Mouse (Mus musculus) hindbrain, embryonic 16.5 days (tissue): Measurements from ENCODE around the gene Sema7a. TPM values are rescaled to one million over a fixed set of nuclear protein-coding genes. Genes with fewer than 3 reads are reported as not detected.
A peak's percentile ranks its signal among the peaks of the same experiment; 100 is the strongest.

Experiments used
- ATAC-seq: fragments of 200-750 bp; cut with Nextera tagmentation; 2 replicates; pipeline ENCODE4 v1.8.0; 2017; ENCODE audit warnings: moderate TSS enrichment, moderate library complexity
- H3K27ac ChIP-seq: fragments of 300-500 bp; sonication (generic); 2 replicates; pipeline ENCODE4 v1.5.1; 2014; ENCODE audit warnings: low read depth, mild to moderate bottlenecking, control low read depth, low read length, moderate library complexity
- H3K27me3 ChIP-seq: fragments of 300-500 bp; sonication (generic); replicated peaks from 2 replicates; pipeline ENCODE4 v1.6.1; 2014; ENCODE audit warnings: low read length; ENCODE audit not compliant: control insufficient read depth, insufficient read depth
- H3K36me3 ChIP-seq: fragments of 300-500 bp; sonication (generic); 2 replicates; pipeline ENCODE4 v1.6.1; 2014; ENCODE audit warnings: mild to moderate bottlenecking, low read length, moderate library complexity, mixed read lengths; ENCODE audit not compliant: control insufficient read depth, insufficient read depth
- H3K4me1 ChIP-seq: fragments of 300-500 bp; sonication (generic); 2 replicates; pipeline ENCODE4 v1.6.1; 2014; ENCODE audit warnings: low read depth, low read length; ENCODE audit not compliant: control insufficient read depth, insufficient read depth
- H3K4me2 ChIP-seq: fragments of 300-500 bp; sonication (generic); 2 replicates; pipeline ENCODE4 v1.6.1; 2014; ENCODE audit warnings: mild to moderate bottlenecking, low read length, control low read depth, moderate library complexity
- H3K4me3 ChIP-seq: fragments of 300-500 bp; sonication (generic); 2 replicates; pipeline ENCODE4 v1.5.1; 2014; ENCODE audit warnings: mild to moderate bottlenecking, low read length, control low read depth, moderate library complexity
- H3K9ac ChIP-seq: fragments of 300-500 bp; sonication (generic); 2 replicates; pipeline ENCODE4 v1.6.1; 2014; ENCODE audit warnings: low read depth, mild to moderate bottlenecking, control low read depth, low read length, moderate library complexity
- H3K9me3 ChIP-seq: fragments of 300-500 bp; sonication (generic); 2 replicates; pipeline ENCODE4 v1.6.1; 2014; ENCODE audit warnings: mild to moderate bottlenecking, low read length, moderate library complexity; ENCODE audit not compliant: control insufficient read depth
- WGBS: fragments of 180-500 bp; shearing (Covaris S2); extraction: QIAGEN DNeasy Blood & Tissue Kit; methylation state at CpG from one replicate; pipeline ENCODE4 v1.1.7; 2014; 5-methylcytosine and 5-hydroxymethylcytosine counted together
- polyA plus RNA-seq: library from polyadenylated mRNA; unstranded; fragments of >200 nt; fragmentation: Nextera tagmentation; extraction: Ambion mirVana; gene quantifications from 2 replicates; pipeline ENCODE4 v1.2.1, GENCODE M21; 2015

The Sema7a gene
- polyA plus RNA-seq, 1 experiment from 2014 or later, result 2.9 TPM

DNA sequence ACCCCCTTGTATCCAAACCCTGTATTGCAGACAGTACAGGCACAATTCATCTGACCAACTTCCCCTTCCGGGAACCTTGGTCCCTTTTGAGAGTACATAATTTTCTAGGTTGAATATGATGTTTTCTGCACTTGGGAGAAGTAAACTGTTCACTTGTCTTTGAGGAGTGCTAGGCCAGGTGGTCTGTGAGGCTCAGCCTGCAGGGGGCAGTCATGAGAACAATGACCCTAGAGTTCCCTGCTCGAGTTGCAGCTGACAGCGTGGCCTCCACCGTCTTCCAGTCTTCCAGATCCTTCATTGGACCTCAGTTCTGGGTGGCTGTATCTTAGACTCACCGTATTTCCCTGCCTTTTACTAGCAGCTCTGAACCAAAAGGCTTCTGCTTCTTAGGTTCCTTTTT, 4.7 kb downstream of the Sema7a start:
- 0 out of 2 replicates have a peak overlapping the region, but pooled peaks have one; percentile 2 for H3K4me2 ChIP-seq
- WGBS, result 23% methylated on average over 5 of the region's 5 CpGs
- peaks cover 32% of the 10 kb centered on the region for H3K4me1 ChIP-seq
- H3K27ac ChIP-seq, result no peak overlapping the region
- H3K9me3 ChIP-seq, result no peaks in the 10 kb centered on the region
- no peaks in the 10 kb centered on the region for H3K27me3 ChIP-seq
- H3K9ac ChIP-seq, result no peak overlapping the region
- ATAC-seq, result no peak
- no peaks in the 10 kb centered on the region for H3K36me3 ChIP-seq
- no peak overlapping the region for H3K4me3 ChIP-seq

- Histone ChIP-seq H3K27ac (no peak overlapping the region), H3K9ac (no peak overlapping the region), H3K36me3 (no peaks in the 10 kb centered on the region), H3K4me3 (no peak overlapping the region), H3K9me3 (no peaks in the 10 kb centered on the region), H3K4me1 (peaks cover 43% of the 10 kb centered on the region), H3K27me3 (no peaks in the 10 kb centered on the region), H3K4me2 (no peak overlapping the region)
- ATAC-seq, result no peak
- WGBS, result 69% methylated on average over 8 of the region's 8 CpGs
Measured at GRCm38 (mm10) chr9:57945771-57946616, 6.1 kb downstream of the Sema7a start.

DNA sequence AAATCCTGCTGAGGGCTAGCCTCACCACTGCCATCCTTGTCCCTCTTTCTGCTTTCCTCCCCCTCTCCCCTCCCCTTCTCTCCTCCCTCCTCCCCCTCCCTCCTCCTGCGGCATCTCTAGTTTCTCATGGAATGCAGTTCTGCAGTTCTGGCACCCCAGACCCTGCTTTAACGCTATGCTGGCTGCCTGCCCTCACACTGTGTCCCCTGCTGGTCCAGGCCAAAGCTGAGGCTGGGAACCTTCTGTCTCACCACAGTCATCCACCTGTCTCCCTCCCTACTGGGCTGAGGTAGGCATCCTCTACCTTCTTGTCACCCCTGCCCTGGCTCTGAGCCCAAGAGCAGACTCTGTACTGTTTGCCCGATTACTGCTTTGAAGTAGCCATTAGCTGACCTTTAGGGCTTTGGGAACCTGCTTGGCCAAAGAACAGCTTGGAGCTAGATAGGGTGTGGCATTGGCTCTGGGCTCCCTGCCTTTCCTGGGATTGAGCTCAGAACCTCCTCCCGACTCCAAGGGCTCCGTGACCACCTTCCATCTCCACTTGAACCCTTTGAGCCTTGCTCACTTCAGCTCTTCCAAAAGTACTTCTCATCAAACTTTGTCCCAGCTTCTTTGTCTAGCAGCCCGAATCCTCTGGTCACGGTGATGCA, 7.6 kb downstream of the Sema7a start:
- Histone ChIP-seq H3K27me3 (no peaks in the 10 kb centered on the region), H3K9me3 (no peaks in the 10 kb centered on the region), H3K27ac (no peak overlapping the region), H3K9ac (no peak overlapping the region), H3K36me3 (no peaks in the 10 kb centered on the region), H3K4me2 (no peak overlapping the region), H3K4me1 (peaks cover 37% of the 10 kb centered on the region), H3K4me3 (no peak overlapping the region)
- WGBS, result 59% methylated on average over 7 of the region's 7 CpGs
- no peak for ATAC-seq

- Histone ChIP-seq H3K9ac (no peak overlapping the region), H3K4me2 (no peak overlapping the region), H3K36me3 (no peaks in the 10 kb centered on the region), H3K4me1 (peaks cover 37% of the 10 kb centered on the region), H3K9me3 (no peaks in the 10 kb centered on the region), H3K27me3 (no peaks in the 10 kb centered on the region), H3K27ac (no peak overlapping the region), H3K4me3 (no peak overlapping the region)
- WGBS, result 79% methylated on average over 7 of the region's 7 CpGs
- ATAC-seq, result no peak
Measured at GRCm38 (mm10) chr9:57948333-57948931, 8.5 kb downstream of the Sema7a start.

DNA sequence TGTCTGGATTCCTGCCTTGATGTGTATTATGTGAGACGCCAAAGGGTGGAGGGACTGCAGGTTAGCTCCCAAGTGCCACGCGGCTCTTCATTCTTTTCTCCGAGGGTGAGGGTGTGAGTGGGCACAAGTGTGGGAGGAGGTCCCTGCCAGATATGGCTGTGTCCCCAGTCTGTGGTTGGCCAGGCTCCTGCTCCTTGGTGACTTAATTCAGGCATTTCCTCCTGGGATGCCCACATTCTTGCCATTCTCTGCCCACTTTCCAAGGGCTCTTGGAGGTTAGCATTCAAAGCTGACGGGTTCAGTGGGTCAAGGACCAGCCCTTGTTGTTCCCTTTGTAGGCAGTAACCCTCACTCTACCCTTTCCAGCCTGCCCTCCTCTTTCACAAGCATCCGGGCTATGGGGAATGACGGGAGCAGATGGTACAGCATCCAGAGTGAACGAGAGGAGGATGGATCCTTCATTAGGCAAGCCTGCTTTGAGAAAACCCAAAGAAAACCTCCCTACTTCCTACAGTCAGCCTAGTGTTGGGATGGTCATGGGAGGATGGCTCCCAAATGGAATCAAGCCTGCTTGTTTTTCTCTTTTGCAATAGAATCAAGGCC, 9.3 kb downstream of the Sema7a start:
- Histone ChIP-seq H3K36me3 (no peaks in the 10 kb centered on the region), H3K9me3 (no peaks in the 10 kb centered on the region), H3K4me2 (no peak overlapping the region), H3K9ac (no peak overlapping the region), H3K27ac (no peak overlapping the region), H3K4me1 (peaks cover 37% of the 10 kb centered on the region), H3K27me3 (no peaks in the 10 kb centered on the region), H3K4me3 (no peak overlapping the region)
- 72% methylated on average over 8 of the region's 8 CpGs for WGBS
- no peak for ATAC-seq

- no peaks in the 10 kb centered on the region for H3K27me3 ChIP-seq
- H3K36me3 ChIP-seq, result peaks cover under 1% of the 10 kb centered on the region; the same call in 1 of the 2 replicates
- H3K4me3 ChIP-seq, result no peak overlapping the region
- no peak for ATAC-seq
- H3K27ac ChIP-seq, result no peak overlapping the region
- H3K9me3 ChIP-seq, result no peaks in the 10 kb centered on the region
- H3K4me1 ChIP-seq, result peaks cover 37% of the 10 kb centered on the region
- 47% methylated on average over 8 of the region's 8 CpGs for WGBS
- H3K4me2 ChIP-seq, result peak overlapping the region; percentile 10; the same call in 1 of the 2 replicates
- H3K9ac ChIP-seq, result 0 out of 2 replicates have a peak overlapping the region, but pooled peaks have one; percentile 32
Measured at GRCm38 (mm10) chr9:57949879-57950278, 10.0 kb downstream of the Sema7a start.

- H3K4me1 ChIP-seq, result peaks cover 35% of the 10 kb centered on the region
- WGBS, result 32% methylated on average over 9 of the region's 9 CpGs
- H3K4me3 ChIP-seq, result no peak overlapping the region
- peak overlapping the region; percentile 2; the same call in 1 of the 2 replicates for H3K9ac ChIP-seq
- H3K27me3 ChIP-seq, result no peaks in the 10 kb centered on the region
- H3K4me2 ChIP-seq, result no peak overlapping the region; the same call in 1 of the 2 replicates
- H3K27ac ChIP-seq, result no peak overlapping the region
- no peaks in the 10 kb centered on the region for H3K9me3 ChIP-seq
- H3K36me3 ChIP-seq, result peaks cover 6% of the 10 kb centered on the region
- ATAC-seq, result no peak
Measured at GRCm38 (mm10) chr9:57950519-57950918, 10.6 kb downstream of the Sema7a start.

GRCm38 (mm10) chr9:57951993-57952392, 12.1 kb downstream of the Sema7a start:
- H3K9me3 ChIP-seq, result no peaks in the 10 kb centered on the region
- peaks cover 25% of the 10 kb centered on the region for H3K4me1 ChIP-seq
- H3K4me3 ChIP-seq, result no peak overlapping the region
- peaks cover 13% of the 10 kb centered on the region for H3K36me3 ChIP-seq
- H3K4me2 ChIP-seq, result no peak overlapping the region
- 65% methylated on average over 6 of the region's 6 CpGs for WGBS
- no peaks in the 10 kb centered on the region for H3K27me3 ChIP-seq
- no peak overlapping the region for H3K27ac ChIP-seq
- H3K9ac ChIP-seq, result peak overlapping the region; percentile 27; the same call in 1 of the 2 replicates
- ATAC-seq, result no peak
